Mouse (Mus musculus): ENCODE data around the gene Fbln2.

The Fbln2 gene

DNA sequence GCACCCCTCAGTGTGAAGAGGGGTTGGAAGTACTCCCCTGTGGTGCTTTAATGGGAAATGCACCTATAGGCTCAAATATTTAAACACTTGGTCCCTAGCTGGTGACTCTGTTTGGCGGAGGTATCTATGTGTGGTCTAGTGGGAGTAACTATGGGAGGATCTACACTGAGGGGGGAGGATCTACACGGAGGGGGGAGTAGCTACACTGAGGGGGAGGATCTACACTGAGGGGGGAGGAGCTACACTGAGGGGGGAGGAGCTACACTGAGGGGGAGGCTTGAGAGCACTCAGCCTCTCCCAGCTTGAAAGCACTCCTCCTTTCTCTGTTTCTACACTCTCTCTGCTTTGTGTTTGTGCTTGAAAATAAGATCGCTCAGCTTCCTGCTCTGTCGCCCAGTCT, 67.2 kb downstream of the Fbln2 start:
- DNase-seq (ENCODE audit: low spot score), result no peak

DNA sequence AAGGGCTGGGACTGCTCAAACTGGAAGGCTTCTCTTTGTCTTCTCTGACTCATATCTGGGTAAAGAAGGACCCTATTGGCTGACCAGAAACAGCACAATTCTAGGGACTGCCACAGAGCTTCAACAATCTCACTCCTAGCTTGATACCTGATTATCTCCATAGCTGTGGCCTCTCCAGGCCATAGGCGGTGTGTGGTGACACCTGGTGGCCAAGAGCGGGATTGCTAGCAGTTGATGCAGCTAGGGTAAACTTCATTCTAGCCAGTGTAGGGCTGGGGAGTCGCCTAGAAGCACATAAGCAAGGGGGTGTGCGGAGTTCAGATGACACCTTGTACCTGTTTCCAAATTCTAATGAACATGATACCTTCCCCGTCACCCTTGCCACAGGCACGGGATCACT, 69.0 kb downstream of the Fbln2 start:
- DNase-seq (ENCODE audit: low spot score), result peak; percentile 77

DNA sequence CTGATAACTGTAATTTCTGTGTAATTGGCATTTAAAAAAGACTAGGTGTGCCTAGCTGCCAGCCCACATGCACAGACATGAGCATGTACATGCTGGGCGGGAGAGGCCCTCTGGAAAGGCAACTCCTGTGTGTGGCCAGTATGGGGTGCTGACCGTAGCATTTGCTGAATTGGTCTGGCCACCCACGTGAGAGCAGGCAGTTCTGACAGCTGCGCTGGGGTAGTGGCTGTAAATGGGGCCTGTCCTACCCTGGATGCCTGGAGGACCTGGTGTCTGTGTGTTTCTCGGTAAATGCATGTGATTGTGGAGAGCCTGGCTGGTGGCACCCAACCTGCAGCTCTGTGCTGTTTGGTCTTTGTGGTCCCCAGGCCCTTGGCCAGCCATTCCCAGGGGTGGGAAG, 69.5 kb downstream of the Fbln2 start:
- no peak for DNase-seq (ENCODE audit: low spot score)

DNA sequence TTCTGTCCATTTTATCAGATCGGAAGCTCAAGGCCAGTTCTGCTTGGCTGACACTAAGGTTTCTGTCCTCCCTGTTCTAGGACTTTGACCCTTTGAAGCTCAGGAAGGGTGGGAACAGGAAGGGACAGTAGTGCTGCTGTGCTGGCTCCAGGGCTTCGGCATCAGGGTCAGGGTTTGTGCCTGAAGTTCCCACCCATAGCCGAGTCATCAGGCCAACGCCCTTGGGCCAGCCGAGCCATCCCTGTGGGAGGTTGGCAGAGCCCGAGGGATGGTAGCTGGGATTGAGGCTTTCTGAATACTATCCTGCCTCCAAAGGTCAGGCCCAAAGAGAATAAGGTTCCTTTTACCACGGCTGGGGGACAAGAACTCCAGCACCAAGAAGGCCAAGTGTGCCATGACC, 70.8 kb downstream of the Fbln2 start:
- no peak for DNase-seq (ENCODE audit: low spot score)

DNA sequence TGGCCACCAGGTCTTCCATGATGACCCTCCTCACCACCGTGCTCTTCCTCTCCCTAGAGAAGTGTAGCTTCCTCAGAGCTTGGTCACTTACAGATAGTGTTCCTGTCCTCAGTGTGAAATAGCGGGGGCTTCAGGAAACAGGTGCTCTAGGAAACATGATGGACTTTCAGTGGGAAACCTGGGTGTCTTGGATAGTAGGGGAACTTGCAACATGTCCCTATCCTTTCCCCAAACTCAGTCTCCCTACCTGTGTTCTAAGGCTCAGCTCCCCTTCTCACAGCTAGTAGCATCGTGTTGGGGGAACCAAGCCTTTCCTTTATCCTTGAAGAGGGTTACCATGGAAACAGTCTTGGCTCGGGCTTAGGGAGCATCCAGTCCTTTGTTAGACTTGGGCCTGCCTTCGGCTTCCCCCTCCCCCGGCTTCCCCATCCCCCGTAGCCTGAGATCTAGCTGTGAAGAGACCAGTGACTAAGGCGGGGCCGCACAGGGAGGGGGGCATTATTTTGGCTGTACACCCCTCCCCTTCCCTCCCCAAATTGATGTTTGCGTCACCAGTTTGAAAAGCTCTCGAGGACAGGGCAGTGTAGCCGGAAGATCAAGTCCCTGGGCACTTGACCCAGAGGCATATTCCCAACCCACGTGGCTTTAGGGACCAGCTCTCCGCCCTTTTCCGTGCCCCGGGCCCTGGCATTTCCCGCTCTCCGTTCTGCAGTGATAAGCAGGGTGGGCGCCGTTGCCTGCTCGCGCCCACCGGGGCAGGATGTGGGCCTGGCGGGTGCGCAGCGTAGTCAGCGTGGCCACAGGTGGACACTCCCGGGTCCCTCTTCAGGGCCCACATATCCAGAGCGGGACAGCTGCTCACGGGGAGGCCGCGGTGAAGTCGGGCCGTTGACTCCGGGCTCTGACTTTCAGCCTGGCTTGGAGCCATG, 72.5 kb downstream of the Fbln2 start:
- DNase-seq (ENCODE audit: low spot score), result no peak

DNA sequence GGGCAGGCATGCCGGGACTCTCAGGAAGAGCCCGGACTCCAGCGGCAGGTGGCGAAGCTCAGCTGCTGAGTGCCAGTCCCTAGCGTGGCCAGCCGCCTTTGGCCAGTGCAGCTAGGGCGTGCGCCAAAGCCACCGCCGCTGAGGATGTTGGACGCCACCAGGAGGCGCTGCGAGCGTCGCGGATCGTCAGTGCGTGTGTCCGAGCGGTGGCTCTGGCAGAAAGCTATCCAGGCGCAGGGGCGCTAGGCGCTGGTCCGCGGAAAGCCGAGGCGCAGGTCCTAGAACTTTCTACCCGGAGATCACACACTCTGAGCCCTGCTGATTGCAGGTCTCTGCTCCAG, 73.2 kb downstream of the Fbln2 start:
- peak; percentile 52 for DNase-seq (ENCODE audit: low spot score)

DNA sequence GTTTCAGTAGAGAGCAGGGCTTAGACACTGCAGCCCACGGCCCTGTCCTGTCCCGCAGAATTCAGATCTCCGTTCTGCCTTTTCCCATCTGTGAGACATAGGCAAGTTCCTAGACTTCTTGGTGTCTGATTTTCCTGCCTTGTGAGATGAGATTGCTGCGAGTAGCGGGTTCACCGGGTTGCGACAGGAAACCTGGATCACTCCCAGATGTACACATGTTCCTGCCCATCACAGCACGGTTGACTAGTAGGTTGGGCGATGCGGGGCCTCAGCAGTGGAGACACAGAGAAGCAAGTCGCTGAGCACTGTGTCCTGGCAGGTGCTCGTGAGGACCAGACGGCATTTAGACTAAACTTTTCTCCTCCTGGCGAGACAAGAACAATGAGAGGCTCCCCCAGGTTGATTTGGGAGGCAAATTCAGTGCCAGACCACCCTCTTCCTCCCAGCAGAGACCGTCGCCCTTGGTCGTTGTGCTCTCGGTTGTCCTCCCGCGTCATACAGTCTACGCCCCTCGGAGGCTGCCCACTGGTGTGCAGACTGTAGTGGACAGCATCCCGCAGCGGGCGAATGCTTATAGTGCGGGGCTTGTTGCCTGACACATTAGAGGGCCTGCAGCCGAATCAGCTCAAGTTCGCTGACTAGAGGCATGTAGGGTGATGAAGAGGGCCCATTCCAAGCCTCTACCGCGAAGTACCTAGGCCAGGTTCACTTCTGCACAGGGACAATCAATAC, 73.7 kb downstream of the Fbln2 start:
- no peak for DNase-seq (ENCODE audit: low spot score)

DNA sequence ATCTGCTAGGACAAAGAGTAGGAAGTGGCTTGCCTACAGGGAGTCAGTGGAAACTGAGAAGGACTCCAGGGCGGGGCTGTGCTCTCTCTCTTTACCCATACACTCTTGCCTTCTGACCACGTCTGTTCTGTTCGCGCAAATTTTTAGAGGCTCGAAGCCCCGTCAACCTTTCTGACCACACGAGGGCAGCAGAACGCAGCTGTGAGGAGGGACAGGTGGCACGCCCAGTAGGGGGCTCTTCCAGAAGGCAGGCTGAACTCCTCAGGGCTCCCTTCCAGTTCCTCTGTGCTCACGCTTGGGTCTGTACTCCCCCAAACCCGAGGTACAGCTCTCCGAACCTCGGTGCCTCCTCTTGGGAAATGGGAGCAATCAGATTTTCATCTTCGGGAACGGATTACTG, 74.4 kb downstream of the Fbln2 start:
- peak; percentile 52 for DNase-seq (ENCODE audit: low spot score)

DNA sequence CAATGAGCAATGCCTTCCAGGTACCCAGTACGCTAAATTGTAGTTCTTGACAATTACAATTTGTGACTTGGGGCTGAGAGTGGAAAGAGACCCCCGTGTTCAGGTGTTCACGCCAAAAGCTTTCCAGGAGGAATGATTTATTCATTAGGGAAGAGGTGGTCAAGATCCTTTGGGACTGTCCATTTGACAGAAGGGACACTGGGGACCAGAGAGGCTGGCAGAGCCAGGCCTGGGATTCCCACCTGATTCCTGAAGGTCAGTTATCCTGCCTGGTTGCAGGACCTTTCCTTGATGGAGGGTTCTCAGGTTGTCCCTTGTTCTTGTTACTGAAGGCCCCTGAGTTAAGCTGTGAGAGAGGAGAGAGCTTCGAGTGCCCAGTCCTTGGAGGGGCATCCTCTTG, 74.9 kb downstream of the Fbln2 start:
- no peak for DNase-seq (ENCODE audit: low spot score)

DNA sequence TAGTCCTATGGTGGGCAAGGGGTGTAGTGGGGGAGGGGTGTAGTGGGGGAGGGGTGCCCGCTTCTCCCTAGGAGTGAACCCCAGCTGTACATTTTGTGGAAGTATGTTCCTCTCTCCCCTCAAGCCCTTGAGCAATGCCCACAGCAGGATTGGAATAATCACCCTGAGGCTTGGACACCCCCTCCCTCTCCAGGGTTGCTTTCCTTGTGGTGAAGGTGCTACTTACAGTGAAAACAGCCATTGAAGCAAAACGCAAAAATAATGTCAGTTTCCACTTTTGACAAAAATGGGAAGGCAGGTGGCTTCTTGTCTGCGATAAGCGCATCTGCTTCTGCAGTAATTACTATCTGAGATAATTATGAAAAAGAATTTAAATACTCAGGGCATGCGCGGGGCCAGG, 75.4 kb downstream of the Fbln2 start:
- DNase-seq (ENCODE audit: low spot score), result no peak

DNA sequence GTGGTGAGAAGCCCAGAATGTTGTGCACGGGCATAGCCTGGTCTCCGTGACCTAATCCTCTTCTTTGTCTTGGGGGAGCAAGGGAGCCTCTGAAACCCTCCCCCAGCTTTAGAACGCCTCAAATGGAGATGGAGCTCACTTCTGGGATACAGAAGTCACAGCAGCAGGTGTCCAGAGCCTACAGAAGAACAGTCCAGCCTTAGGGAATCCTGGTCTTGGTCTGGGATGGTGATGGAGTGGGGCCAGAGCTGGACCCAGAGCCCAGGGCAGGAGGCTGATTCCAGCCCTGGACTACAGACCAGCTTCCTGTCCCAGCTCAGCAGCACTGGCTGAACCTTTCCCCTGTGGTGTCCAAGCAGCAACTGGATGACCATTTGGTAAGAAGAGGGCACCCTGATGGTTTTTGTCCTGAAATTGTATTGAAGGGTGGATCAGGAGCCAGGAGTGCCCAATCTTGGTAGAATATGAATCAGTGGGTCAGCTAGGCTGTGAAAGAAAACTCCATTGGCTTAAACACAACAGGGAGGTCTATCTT, 76.1 kb downstream of the Fbln2 start:
- DNase-seq (ENCODE audit: low spot score), result no peak

DNA sequence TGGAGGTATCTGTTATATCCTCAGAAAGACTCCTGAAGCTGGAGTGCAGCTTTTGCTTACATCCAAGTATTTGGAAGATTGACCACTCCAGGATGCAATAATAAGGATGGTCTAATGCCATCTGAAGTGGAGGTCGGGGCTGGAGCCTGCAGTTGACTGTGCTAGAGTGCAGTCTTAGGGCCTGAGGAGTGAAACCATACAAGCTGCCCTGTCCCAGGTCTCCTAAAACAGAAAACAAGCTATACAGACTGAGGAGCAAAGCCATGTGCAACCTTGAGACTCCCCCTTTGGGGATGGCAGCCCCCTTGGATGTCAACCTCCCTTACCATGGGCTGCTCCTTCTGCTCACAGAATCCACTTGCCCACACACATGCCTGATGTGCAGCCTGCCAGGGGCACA, 76.7 kb downstream of the Fbln2 start:
- DNase-seq (ENCODE audit: low spot score), result no peak

DNA sequence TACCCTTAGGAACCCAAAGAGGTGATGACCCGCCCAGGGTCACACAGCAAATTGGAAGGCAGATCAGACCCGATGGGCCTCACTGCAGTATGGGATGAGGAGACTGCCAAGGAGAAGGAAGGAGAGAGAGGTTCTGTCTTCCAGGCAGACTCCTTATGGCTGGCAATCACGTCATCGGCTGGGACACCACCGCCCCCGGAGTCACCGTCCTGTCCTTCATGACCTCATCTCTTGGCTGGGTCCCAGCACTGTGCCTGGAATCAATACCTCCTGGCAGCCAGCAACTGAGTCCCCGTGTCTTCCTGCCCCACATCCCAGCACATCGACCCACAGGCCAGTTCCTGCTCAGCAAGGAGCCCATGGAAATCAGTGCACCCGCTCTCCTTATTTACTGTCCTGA, 78.7 kb downstream of the Fbln2 start:
- no peak for DNase-seq (ENCODE audit: low spot score)

DNA sequence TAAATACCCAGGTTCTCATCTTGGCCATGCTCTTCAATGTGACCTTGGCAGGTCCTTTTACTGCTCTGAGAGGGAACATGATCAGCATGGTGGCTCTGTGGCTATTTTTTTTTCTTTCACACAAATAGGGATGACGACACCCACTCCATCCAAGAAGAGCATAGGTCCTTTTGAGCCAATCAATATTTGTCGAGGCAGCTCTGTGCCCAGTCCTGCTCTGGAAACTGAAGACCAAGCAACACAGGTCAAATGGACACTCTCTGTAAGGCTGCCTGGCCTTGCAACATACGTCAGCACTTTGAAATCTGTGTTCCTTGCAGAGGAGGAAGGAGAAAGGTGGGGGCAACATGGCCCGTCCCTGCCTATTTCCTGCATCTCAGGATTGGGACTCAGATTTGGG, 83.2 kb downstream of the Fbln2 start:
- no peak for DNase-seq (ENCODE audit: low spot score)

DNA sequence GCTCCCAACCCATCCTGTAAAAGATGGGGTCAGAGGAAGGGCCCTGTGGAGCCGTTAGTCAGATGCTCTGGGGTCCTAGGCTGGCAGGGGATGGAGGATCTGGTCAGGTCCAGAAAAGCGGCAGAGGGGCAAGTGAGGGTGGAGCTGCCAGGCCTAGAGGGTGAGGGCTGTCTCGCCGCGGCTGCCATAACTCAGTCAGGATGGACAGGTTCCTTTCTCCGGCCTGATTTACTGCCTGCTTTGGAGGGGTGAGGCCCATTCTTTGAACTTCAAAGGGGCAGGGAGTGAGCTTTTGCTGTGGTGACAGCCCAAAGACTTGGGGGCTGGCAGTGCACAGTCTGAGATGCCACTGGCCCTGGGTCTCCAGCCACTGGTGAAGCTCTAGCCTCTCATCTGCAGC, 86.6 kb downstream of the Fbln2 start:
- DNase-seq (ENCODE audit: low spot score), result no peak

DNA sequence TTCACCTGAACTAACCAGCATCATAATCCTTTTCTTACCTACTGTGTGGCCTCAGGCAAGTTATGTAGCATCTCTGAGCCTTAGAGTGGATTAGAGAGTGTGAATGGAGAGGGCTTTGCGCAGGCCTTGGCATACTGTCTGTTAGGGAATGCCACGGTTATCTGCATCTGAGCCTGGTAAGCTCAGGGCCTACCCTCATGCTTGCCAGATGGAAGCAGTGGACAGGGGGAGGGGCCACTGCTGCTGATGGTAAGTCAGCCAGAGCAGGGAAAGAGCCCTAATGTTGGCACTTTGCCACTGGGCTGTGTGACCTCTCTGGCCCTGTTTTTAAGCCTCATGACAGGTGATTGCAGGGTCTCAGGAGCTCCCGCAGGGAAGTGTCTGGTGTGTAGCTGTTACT, 87.8 kb downstream of the Fbln2 start:
- no peak for DNase-seq (ENCODE audit: low spot score)

DNA sequence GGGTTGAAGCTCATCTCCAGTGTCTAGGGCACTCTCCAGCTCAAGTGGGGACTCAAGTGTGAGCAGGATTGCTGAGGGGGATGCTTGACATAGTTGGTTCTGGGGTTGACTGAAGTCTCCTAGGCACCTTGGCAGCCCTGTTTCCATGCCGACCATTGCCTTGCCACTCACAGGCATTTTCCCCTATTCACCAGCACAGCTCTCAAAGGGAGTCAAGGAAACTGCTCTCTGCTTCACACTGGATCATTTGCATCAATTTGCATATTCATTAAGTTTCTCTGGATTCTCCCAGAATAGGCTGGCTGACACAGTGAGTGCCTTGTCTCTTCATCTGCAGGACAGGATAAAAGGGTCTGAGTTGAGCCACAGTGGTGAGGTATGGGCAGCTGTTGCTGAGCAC, 89.6 kb downstream of the Fbln2 start:
- DNase-seq (ENCODE audit: low spot score), result no peak

DNA sequence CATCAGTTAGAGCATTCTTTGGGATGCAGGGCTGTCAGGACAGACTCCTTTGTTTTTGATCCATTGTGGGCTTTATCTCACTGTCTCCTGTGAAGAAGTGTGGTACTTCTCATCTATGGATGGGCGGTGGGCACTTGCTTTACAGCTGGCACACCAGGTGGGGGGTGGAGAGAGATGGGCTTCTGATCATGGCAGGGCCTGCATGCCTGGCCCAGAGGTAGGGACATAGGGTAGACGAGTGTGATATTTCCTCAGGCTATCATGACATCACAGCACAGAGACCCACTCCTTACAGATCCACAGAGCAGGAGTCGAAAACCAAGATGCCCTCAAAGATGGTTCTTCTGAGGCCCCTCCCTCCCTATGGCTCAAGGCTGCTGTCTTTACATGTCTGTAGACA, 90.1 kb downstream of the Fbln2 start:
- DNase-seq (ENCODE audit: low spot score), result no peak

DNA sequence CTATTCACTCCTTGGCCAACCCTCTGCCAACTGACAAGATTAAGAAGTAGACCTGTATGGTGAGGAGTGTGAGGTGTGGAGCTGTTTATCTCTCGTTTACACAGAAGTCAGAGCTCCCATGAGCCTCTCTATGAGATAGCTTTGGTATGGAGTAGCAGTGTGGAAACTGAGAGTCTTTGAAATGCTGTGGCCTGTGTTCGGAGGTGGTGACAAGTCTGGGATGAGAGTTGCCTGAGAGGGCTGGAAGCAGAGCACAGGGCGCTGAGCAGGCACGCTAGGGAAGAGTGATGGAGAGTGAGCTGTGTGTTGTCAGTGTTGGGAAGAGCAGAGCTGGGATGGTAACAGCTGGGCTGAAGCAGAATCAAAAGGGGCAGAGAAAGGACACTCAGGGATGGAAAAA, 91.9 kb downstream of the Fbln2 start:
- no peak for DNase-seq (ENCODE audit: low spot score)

DNA sequence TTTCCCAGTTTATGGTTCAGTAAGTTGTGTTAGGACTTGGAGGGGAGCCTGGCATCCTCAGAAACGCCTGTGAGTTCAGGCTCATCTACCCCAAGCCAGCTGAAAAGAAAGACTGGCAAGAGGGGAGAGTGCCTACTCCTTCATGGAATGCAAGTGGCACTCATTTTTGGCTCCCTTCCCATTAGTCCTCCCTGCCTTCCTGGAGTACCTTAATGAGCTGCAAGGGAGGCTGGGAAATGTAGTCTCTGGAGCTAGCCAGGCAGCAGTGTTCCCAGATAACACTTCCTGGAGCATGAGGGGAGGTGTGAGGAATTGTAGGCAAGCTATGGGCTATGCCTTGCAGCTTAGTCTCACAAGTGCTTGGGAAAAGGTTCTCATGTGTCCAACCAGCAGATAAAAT, 95.7 kb downstream of the Fbln2 start:
- no peak for DNase-seq (ENCODE audit: low spot score)

DNA sequence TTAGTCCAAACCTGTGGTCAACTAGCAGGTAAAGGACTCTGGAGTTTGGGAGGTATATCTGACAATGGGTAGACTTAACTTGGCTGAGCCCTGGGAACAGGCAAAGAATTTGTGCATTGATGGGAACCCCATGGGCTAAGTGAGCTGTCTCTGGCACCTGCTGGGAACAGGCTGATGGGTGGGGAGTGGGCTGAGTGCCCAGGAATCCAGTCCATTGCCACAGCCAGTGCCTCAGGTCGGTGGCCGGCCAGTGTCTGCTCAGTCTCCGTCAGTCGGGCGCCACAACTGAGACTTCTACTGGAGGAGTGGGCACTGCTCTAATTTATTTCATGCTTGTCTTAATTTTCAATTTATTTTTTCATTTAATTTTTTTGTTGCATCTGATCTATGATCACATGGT, 98.9 kb downstream of the Fbln2 start:
- DNase-seq (ENCODE audit: low spot score), result no peak

DNA sequence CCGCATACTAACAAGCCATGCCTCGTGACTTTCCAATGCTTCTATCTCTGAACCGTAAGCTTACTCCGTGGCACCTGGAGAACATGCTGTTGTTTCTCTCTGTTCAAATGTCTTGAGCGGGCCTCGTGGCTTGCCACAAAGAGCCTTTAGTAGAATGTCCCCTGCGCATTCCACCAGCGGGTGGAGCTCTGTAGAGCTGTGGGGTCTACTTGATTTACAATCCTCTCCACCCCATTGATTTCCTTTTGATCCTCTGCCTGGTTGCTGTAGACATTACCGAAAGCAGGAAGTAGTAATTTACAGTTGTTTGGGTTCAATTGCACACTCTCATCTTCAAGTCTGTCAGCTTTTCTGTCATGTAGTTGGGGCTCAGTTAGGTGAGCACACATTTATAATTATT, 100.2 kb downstream of the Fbln2 start:
- DNase-seq (ENCODE audit: low spot score), result no peak

Measured in testis, postnatal 14 days (tissue).